Mouse (Mus musculus): Measurements from ENCODE around the gene Snai3. TPM values are rescaled to one million over a fixed set of nuclear protein-coding genes. Genes with fewer than 3 reads are reported as not detected.

Gene Snai3
- polyA plus RNA-seq, 1 experiment from 2014 or later: 1.4 TPM

DNA sequence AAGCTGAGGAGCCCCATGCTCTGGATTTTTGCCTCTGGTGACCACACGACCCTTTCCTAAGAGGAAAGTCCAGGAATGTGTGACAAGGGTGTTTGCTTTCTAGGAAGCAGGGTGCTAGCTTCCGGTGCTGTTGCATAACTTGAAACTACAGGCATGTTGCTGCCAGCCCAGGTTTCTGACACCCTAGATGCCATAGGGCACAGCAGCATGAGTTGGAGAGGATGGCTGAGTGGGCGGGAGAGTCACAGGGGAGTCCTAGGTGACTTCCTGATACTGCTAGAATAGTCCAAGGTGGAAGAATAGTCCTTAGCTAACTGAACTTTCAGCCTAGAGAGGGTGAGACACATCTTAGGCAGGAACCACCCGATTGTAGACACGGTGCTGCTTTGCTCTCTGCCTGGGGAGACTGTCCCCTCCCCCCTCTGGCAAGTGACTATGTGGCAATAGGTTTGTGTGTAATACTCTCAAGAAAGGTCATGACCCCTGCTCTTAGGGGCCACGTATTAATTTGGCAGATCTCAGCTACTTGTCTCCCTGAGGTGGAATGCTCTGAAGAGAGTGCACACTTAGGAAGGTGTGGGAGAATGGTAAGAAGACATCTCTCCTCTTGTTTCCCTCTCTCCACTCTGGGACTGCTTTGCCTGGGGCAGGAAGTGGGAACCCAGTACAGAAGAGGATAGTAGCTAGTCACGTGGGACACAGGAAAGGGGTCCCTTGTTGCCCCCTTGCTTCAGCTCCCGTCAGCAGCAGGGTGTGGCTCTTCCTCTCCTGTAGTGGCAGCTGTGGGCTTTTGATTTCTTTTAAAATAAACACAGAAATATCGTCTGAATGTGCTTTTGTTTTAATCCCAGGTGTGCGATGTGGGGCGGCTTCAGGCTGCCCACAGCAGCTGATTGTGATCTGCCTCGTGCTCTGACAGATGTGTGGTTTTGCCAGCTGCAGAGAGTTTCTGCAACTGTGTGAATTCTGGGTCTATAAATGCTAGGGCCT, 3.4 kb upstream of the Snai3 start:
- H3K27me3 ChIP-seq (ENCODE audit: control insufficient read depth, insufficient read depth, low read length): no peaks in the 10 kb centered on the region; the same call in 1 of the 2 replicates
- H3K9me3 ChIP-seq (ENCODE audit: control insufficient read depth, low read length): no peaks in the 10 kb centered on the region
- H3K9ac ChIP-seq (ENCODE audit: low read length): no peak overlapping the region
- H3K4me2 ChIP-seq (replicated peaks; ENCODE audit: low read depth): no peak overlapping the region
- ATAC-seq (ENCODE audit: low FRiP score, low TSS enrichment) (peak; percentile 46), DNase-seq (ENCODE audit: low spot score) (peak; percentile 52)
- TF ChIP-seq CTCF (IDR thresholded peaks at IDR 0.05; ENCODE audit: low read depth) (no peak), EP300 (optimal IDR thresholded peaks at IDR 0.05) (no peak)
- no peak overlapping the region for H3K4me3 ChIP-seq (ENCODE audit: low read depth, low read length)
- WGBS: 25% methylated on average over 12 of the region's 12 CpGs
- peaks cover 9% of the 10 kb centered on the region; the same call in 1 of the 2 replicates for H3K36me3 ChIP-seq (ENCODE audit: control insufficient read depth, insufficient read depth, low read length)
- no peaks in the 10 kb centered on the region; the same call in 1 of the 2 replicates for H3K4me1 ChIP-seq (replicated peaks; ENCODE audit: control insufficient read depth, insufficient read depth)
- H3K27ac ChIP-seq (replicated peaks): peak overlapping the region; percentile 79

GRCm38 (mm10) chr8:122462510-122462909, 2.0 kb upstream of the Snai3 start:
- H3K4me1 ChIP-seq (replicated peaks; ENCODE audit: control insufficient read depth, insufficient read depth): no peaks in the 10 kb centered on the region; the same call in 1 of the 2 replicates
- no peak overlapping the region for H3K27ac ChIP-seq (replicated peaks)
- ATAC-seq (ENCODE audit: low FRiP score, low TSS enrichment) (no peak), DNase-seq (ENCODE audit: low spot score) (no peak)
- H3K4me2 ChIP-seq (replicated peaks; ENCODE audit: low read depth): no peak overlapping the region
- WGBS: 77% methylated on average over 8 of the region's 8 CpGs
- peaks cover 6% of the 10 kb centered on the region; the same call in 1 of the 2 replicates for H3K36me3 ChIP-seq (ENCODE audit: control insufficient read depth, insufficient read depth, low read length)
- H3K4me3 ChIP-seq (ENCODE audit: low read depth, low read length): no peak overlapping the region
- TF ChIP-seq EP300 (optimal IDR thresholded peaks at IDR 0.05): no peak
- no peak for TF ChIP-seq CTCF (IDR thresholded peaks at IDR 0.05; ENCODE audit: low read depth)
- H3K9ac ChIP-seq (ENCODE audit: low read length): no peak overlapping the region
- no peaks in the 10 kb centered on the region; the same call in 1 of the 2 replicates for H3K27me3 ChIP-seq (ENCODE audit: control insufficient read depth, insufficient read depth, low read length)
- H3K9me3 ChIP-seq (ENCODE audit: control insufficient read depth, low read length): no peaks in the 10 kb centered on the region

DNA sequence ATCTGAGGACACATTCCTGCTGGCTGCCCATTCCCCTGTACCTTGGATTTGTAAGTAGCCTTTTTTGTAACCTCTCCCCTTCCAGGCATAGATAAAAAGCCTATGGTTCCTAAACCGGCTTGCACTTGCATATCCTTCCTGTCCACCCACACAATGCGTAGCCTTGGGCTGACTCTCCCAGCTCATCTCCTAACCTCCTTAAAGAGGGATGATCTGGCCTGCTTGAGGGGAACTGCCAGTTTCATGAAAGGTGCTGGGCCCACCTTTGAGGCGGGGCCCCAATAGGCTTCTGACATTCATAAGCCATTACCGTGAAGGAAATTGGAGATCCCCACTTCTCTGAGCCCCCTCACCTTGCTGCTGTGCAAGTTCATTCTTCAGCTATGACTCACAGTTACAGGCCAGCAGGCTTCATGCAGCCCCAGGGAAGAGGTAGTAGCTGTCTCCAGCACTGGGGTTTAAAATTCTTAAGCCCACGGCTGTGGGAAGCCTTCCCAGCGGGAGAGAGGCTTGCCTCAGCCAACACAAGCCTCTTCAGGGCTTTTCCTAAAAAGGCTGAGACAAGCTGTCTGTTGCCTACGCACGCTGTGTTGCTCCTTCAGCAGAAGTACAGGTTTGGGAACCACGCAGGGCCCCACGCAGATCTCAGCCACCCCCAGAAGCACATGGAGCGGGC, 1.1 kb upstream of the Snai3 start:
- no peak for DNase-seq (ENCODE audit: low spot score)
- no peak for ATAC-seq (ENCODE audit: low FRiP score, low TSS enrichment)

GRCm38 (mm10) chr8:122459990-122460389, 543 bp downstream of the Snai3 start:
- no peak for DNase-seq (ENCODE audit: low spot score)
- H3K4me2 ChIP-seq (replicated peaks; ENCODE audit: low read depth): peak overlapping the region; percentile 52
- 35% methylated on average over 7 of the region's 7 CpGs for WGBS
- TF ChIP-seq CTCF (IDR thresholded peaks at IDR 0.05; ENCODE audit: low read depth) (no peak), EP300 (optimal IDR thresholded peaks at IDR 0.05) (no peak)
- H3K27me3 ChIP-seq (ENCODE audit: control insufficient read depth, insufficient read depth, low read length): no peaks in the 10 kb centered on the region; the same call in 1 of the 2 replicates
- H3K4me3 ChIP-seq (ENCODE audit: low read depth, low read length): peak overlapping the region; percentile 27
- no peaks in the 10 kb centered on the region for H3K9me3 ChIP-seq (ENCODE audit: control insufficient read depth, low read length)
- ATAC-seq (ENCODE audit: low FRiP score, low TSS enrichment): no peak
- H3K36me3 ChIP-seq (ENCODE audit: control insufficient read depth, insufficient read depth, low read length): no peaks in the 10 kb centered on the region
- no peak overlapping the region; the same call in 1 of the 2 replicates for H3K27ac ChIP-seq (replicated peaks)
- no peaks in the 10 kb centered on the region; the same call in 1 of the 2 replicates for H3K4me1 ChIP-seq (replicated peaks; ENCODE audit: control insufficient read depth, insufficient read depth)
- peak overlapping the region; percentile 27; the same call in 1 of the 2 replicates for H3K9ac ChIP-seq (ENCODE audit: low read length)

More for the DNA sequence above, 1.1 kb upstream of the Snai3 start:
- no peak overlapping the region for H3K4me3 ChIP-seq (ENCODE audit: low read depth, low read length)
- no peaks in the 10 kb centered on the region; the same call in 1 of the 2 replicates for H3K27me3 ChIP-seq (ENCODE audit: control insufficient read depth, insufficient read depth, low read length)
- no peaks in the 10 kb centered on the region; the same call in 1 of the 2 replicates for H3K4me1 ChIP-seq (replicated peaks; ENCODE audit: control insufficient read depth, insufficient read depth)
- H3K9me3 ChIP-seq (ENCODE audit: control insufficient read depth, low read length): no peaks in the 10 kb centered on the region
- WGBS: 61% methylated on average over 11 of the region's 11 CpGs
- H3K27ac ChIP-seq (replicated peaks): no peak overlapping the region
- no peaks in the 10 kb centered on the region; the same call in 1 of the 2 replicates for H3K36me3 ChIP-seq (ENCODE audit: control insufficient read depth, insufficient read depth, low read length)
- no peak for TF ChIP-seq CTCF (IDR thresholded peaks at IDR 0.05; ENCODE audit: low read depth)
- no peak for TF ChIP-seq EP300 (optimal IDR thresholded peaks at IDR 0.05)
- no peak overlapping the region for H3K9ac ChIP-seq (ENCODE audit: low read length)
- no peak overlapping the region for H3K4me2 ChIP-seq (replicated peaks; ENCODE audit: low read depth)

DNA sequence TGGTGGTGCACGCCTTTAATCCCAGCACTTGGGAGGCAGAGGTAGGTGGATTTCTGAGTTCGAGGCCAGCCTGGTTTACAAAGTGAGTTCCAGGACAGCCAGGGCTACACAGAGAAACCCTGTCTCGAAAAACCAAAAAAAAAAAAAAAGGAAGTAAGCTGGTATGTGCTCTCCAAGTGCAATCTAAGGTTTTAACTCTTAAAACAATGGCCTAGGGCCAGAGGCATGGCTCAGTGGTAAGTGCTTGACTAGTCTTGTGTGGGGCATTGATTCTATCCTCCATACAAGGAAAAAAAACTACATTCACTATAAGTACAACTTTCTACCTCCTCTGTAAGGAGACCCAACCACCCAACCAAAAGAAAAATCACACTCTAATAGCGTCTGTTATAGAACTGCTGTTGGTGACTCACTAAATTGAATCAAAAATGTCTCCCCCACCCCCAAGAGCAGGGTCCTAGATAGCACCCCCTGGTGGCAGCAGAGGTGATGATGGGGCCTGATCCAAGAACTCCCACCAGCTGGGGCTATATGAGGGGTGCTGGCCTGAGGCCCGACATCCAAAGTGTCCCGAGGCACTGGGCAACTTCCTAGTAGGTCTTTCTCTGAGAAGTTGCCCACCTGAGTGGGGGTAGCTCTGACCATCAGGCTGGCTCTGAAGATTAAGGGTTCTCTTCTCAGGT, 1.2 kb downstream of the Snai3 start:
- H3K9ac ChIP-seq (ENCODE audit: low read length): no peak overlapping the region
- no peak overlapping the region for H3K4me2 ChIP-seq (replicated peaks; ENCODE audit: low read depth)
- DNase-seq (ENCODE audit: low spot score): no peak
- H3K4me3 ChIP-seq (ENCODE audit: low read depth, low read length): no peak overlapping the region
- peak; percentile 56 for TF ChIP-seq CTCF (IDR thresholded peaks at IDR 0.05; ENCODE audit: low read depth)
- TF ChIP-seq EP300 (optimal IDR thresholded peaks at IDR 0.05): no peak
- ATAC-seq (ENCODE audit: low FRiP score, low TSS enrichment): no peak
- H3K27ac ChIP-seq (replicated peaks): no peak overlapping the region
- H3K27me3 ChIP-seq (ENCODE audit: control insufficient read depth, insufficient read depth, low read length): no peaks in the 10 kb centered on the region; the same call in 1 of the 2 replicates
- no peaks in the 10 kb centered on the region for H3K9me3 ChIP-seq (ENCODE audit: control insufficient read depth, low read length)
- 49% methylated on average over 6 of the region's 6 CpGs for WGBS
- no peaks in the 10 kb centered on the region for H3K36me3 ChIP-seq (ENCODE audit: control insufficient read depth, insufficient read depth, low read length)
- H3K4me1 ChIP-seq (replicated peaks; ENCODE audit: control insufficient read depth, insufficient read depth): no peaks in the 10 kb centered on the region; the same call in 1 of the 2 replicates

Data from stomach, postnatal 0 days (tissue).